Mouse (Mus musculus) embryonic stem cell, embryonic (primary cell): ENCODE results near the gene Ebf1.

Experiments
- CTCF ChIA-PET, 4 experiments: fragments of 300-600 bp in 2 of 4; fragments of 350-600 bp in 2 of 4; sonication (Branson Sonifier 250); formaldehyde crosslinking; loops; one replicate each; lab custom pipeline; 2022; ENCODE audit warnings: inconsistent platforms in 2 of 4; lab: Charles Lee
- POLR2A ChIA-PET, 4 experiments: fragments of 300-600 bp in 2 of 4; fragments of 350-600 bp in 2 of 4; sonication (Branson Sonifier 250); formaldehyde crosslinking; loops; one replicate each; lab custom pipeline; 2022; ENCODE audit warnings: antibody characterized with exemption in 4 of 4, inconsistent platforms in 1 of 4; lab: Charles Lee

The Ebf1 gene

DNA sequence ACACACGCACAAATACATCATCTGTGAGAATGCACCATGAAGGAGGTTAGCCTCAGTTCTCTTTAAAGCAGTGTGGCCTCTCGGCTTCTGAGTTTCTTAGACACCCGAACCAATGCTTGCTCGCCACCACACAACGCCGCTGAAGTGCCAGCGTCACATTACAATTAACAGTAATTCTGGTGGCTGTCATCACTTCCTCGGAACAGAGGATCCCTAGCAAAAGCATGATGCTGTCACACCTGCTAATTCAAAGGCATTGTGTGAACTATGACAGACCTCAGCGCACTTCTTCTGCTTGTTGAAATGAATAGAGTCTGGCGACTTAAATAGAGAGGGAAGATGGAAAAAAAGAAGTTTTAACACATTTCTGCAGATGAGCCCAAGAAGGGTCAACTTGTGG, 235.8 kb downstream of the Ebf1 start:
- ChIA-PET CTCF (no interaction called here), POLR2A (interaction anchor here in 1 of 4 experiments (1.1 kb wide), 1 partner anchor 10 kb away, joined by 3 read pairs; no protein-coding TSS in a partner anchor)

DNA sequence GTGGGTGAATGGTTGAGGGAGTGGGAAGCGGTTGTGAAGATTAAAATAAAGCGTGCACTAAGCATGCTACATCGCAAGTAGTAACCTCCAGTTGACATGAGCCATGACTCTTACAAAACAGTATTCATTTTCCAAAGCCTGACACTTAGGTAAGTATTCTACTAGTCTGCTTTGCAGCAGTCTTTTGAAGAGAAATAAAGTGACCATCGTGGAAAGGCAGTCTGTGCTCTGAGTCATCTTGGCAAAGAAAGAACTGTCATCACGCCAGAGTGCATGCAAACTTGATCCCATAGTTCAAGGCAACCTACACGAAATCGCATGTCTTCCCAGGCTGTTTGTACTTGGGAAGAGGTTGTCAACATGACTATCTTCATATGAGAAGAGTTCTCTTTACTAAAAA, 237.4 kb downstream of the Ebf1 start:
- ChIA-PET CTCF (no interaction called here), POLR2A (no interaction called here)

- CTCF ChIA-PET, result no interaction called here
- POLR2A ChIA-PET, result interaction anchor here in 1 of 4 experiments (0.8 to 1.1 kb wide), 3 partner anchors 10 to 31 kb away, joined by 3 read pairs; no protein-coding TSS in a partner anchor
These were observed 244.0 kb downstream of the Ebf1 start for GRCm38 (mm10) chr11:44861108-44861507.

DNA sequence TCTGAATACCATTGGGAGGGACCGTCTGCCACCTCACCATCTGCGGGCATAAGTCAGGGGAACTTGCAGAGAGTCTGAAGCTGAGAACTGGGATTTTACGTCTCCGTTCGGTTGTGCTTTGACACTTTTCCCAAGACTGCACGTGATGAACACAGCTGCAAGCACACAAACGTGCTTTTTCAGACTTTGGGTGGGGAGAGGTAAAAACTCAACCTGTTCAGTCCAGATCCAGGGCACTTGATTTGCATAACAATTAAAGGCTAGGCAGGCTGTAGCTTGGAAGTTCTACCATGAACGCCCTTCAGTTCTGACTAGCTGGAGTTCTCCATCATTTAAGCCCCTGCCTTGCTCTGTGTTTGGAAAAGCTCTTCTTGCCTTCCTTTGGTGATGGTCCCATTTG, 246.8 kb downstream of the Ebf1 start:
- ChIA-PET CTCF (interaction anchor here in 2 of 4 experiments (0.6 to 1.5 kb wide), 2 partner anchors 125 to 313 kb away, joined by 3 to 4 read pairs; no protein-coding TSS in a partner anchor), POLR2A (interaction anchor here in 3 of 4 experiments (0.5 to 3.1 kb wide), 24 partner anchors 12 to 426 kb away, joined by 3 to 15 read pairs (median 4); partner anchors contain the start of gene Ebf1 (in 1 of the 3))

DNA sequence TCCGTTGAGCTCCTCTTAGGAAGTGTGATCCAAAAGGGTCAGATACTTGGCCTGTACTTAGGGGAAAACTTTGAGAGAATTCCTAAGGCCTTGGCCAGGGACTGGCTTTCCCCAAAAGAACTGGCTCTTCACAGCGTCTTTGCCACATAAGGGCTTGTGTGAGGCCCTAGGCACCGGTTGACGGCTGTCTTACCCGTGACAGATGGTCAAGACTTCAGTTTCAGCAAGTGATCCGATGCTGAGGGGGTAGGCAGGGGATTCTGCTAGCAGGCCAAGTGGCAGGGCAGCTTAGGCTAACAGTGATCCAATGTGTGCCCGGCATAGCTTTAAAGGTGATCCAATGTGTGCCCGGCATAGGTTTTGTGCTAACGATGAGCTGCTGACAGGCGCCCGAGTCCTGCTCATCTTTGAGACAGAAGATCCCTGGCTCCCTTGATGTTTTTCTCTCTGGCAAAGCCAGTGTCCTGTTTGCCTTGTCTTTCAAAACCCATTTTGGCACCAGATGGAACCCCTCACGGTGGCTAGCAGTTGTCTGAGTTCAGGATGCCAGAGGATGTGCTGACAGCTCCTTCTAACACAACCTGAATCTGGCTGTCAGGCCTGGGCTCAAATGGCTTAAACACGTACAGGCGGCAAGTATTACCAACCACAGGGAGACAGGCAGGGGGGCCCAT, 249.5 kb downstream of the Ebf1 start:
- ChIA-PET POLR2A (interaction anchor here in 2 of 4 experiments (1.0 to 1.2 kb wide), 3 partner anchors 17 to 250 kb away, joined by 3 read pairs; partner anchors contain the start of gene Ebf1 (in 1 of the 2)), CTCF (interaction anchor here in 1 of 4 experiments (0.7 kb wide), 1 partner anchor 1667 kb away, joined by 3 read pairs; no protein-coding TSS in a partner anchor)

DNA sequence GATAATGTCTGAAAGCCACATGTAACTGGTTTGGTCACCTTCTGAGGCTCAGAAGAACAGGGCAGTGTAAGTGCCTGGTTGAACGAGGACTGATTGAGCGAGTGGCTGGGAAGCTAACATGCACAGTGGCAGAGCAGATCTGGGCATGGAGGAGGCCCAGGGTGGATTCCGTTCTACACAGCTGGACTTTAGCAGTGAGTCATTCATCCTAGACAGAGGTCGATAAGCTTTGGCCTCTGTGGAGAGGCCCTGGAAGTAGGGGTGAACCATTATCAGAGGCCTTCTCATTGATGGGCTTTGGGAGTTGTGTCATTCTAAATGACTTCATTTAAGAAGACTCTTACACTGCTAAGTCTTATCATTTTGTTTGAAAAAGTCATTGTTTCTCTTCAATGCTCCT, 250.3 kb downstream of the Ebf1 start:
- CTCF ChIA-PET, result interaction anchor here in 1 of 4 experiments (0.5 kb wide), 1 partner anchor 1279 kb away, joined by 3 read pairs; no protein-coding TSS in a partner anchor
- POLR2A ChIA-PET, result interaction anchor here in 1 of 4 experiments (1.2 kb wide), 1 partner anchor 21 kb away, joined by 3 read pairs; no protein-coding TSS in a partner anchor

- ChIA-PET POLR2A (interaction anchor here in 1 of 4 experiments (0.6 kb wide), 1 partner anchor 1430 kb away, joined by 3 read pairs; no protein-coding TSS in a partner anchor), CTCF (no interaction called here)
These were observed 256.8 kb downstream of the Ebf1 start for GRCm38 (mm10) chr11:44873876-44874275.

DNA sequence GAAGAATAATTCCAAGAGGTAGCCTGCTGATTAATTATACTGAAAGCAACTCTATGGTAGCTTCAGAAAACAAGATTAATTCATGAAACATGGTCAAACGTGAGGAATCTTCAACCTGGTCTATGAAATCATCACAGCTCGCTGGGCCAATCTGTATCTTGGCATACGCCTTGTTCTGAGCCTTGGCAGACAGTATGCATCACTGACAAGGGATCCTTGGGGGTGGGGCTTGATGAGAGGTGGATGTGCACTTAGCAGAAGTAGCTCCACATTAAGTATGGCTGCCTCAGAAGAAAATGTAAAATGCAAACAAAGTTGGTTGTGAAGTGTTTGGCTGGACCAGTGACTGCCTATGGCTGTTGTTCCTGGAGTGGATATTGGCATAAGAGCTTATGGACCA, 258.1 kb downstream of the Ebf1 start:
- CTCF ChIA-PET, result no interaction called here
- POLR2A ChIA-PET, result interaction anchor here in 1 of 4 experiments (0.6 kb wide), 1 partner anchor 166 kb away, joined by 6 read pairs; no protein-coding TSS in a partner anchor

GRCm38 (mm10) chr11:44881056-44881683, 264.1 kb downstream of the Ebf1 start:
- ChIA-PET POLR2A (no interaction called here), CTCF (no interaction called here)

- ChIA-PET POLR2A (interaction anchor here in 1 of 4 experiments (0.6 kb wide), 1 partner anchor 41 kb away, joined by 4 read pairs; no protein-coding TSS in a partner anchor), CTCF (interaction anchor here in 1 of 4 experiments (0.7 kb wide), 1 partner anchor 13 kb away, joined by 4 read pairs; no protein-coding TSS in a partner anchor)
These were observed 265.4 kb downstream of the Ebf1 start for GRCm38 (mm10) chr11:44882476-44882970.

DNA sequence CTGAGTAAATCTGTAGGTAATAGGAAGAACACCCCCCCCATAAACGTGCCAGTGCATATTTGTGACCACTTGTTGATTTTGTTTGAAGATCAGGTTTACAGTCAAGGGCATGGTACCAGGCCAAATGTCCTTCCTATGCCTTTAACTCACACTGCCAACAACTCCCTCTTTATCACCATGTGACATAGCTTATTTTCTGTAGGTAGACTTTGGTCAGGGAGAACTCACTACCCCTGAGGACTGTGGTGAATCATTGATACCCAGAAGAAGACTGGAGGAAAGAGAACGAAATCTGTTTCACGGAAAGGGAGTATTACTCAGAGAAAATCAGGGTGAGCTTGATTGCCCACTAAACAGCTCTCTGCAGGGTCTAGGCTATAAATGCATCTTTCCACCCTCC, 267.2 kb downstream of the Ebf1 start:
- ChIA-PET CTCF (no interaction called here), POLR2A (interaction anchor here in 1 of 4 experiments (1.1 kb wide), 1 partner anchor 18 kb away, joined by 3 read pairs; no protein-coding TSS in a partner anchor)

- ChIA-PET POLR2A (no interaction called here), CTCF (no interaction called here)
These were observed 269.8 kb downstream of the Ebf1 start for GRCm38 (mm10) chr11:44886897-44887296.

- ChIA-PET POLR2A (no interaction called here), CTCF (no interaction called here)
These were observed 270.6 kb downstream of the Ebf1 start for GRCm38 (mm10) chr11:44887691-44888090.

DNA sequence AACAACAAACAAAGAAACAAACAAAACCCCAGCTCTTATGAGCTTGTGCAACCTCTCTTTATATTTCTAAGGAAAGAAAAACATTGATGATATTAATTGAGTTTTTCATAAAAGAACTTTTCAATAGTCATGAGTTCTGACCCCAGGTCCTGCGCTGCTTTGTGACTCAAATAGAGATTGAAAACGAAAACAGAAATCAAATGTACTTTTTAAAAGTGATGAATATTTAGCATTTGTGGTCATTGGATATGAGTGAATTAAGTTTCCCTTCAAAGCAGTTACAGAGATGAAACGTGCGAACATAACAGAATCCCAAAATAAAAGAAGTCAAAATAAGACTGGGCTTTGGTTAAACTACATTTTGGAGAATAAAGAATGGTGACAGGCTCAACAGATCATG, 271.3 kb downstream of the Ebf1 start:
- ChIA-PET POLR2A (no interaction called here), CTCF (no interaction called here)

DNA sequence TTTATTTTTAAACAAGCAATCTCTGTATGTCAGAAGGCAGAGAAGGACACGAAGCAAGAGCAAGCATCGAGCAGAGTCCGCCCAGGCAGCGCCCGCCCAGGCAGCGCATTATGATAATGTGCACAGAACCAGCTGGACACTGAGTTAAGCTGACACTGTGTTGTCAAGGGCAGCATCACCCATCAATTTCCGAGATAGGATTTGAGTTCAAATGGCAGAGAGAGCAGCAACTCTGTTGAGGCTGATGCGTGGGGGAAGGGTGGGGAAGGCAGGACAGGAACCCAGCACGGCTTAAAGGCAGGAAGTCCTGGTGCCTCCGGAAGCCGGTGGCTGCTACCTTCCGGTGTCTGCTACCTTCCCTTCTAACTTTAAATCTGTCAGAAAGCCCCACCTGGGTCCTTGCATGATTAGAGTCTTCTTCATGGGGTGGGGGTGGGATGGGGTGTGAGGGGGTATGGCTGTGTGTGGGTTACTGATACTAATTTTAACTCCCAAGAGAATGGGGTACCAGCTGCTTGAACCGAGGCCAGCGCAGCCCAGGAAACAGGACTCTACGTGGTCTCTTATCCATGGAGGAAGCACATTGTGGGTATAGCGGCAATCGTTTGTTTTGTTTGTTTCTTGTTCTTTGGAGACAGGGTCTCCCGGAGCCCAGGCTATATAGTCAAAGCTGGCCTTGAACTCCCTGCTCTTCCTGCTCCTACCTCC, 275.9 kb downstream of the Ebf1 start:
- CTCF ChIA-PET, result no interaction called here
- POLR2A ChIA-PET, result interaction anchor here in 1 of 4 experiments (0.5 to 1.4 kb wide), 5 partner anchors 11 to 251 kb away, joined by 3 to 5 read pairs (median 3); no protein-coding TSS in a partner anchor

DNA sequence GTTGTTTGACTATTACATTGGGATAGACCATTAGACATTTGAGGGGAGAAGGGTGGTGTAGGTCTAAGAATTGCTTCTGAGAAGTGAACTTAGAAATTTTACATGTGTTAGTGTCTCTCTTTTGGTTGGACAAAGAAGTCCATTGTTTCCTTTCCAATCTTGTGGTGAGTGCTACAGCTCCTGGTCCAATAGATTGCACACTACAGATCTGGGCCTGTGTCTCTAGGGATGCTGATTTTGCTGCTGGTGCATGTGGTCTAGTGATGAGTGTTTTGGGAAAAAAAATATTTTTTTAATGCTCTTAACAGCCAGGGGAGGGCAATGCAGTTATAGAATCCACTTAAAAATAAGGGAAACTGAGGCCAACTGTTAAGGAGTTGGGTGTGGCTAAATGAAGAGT, 276.9 kb downstream of the Ebf1 start:
- CTCF ChIA-PET, result no interaction called here

DNA sequence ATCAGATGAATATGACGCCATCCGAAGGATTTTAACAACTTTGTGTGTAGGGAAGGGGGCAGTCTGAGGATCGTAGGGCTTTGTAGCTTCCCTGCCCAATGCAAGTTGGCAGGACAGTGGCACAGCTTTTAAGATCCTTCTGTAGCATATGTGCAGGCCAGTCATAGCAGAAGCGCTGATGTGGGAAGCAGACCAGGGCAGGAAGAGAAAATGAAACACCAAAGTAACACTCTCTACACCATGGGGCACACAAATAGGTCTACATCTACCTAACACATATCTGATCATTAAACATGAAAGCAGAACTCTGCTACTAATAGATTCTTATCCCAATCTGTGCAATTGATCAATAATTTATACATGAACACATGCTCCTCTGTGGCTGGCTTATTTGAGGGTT, 277.7 kb downstream of the Ebf1 start:
- ChIA-PET CTCF (no interaction called here), POLR2A (interaction anchor here in 1 of 4 experiments (0.6 kb wide), 1 partner anchor 353 kb away, joined by 3 read pairs; no protein-coding TSS in a partner anchor)

More for the DNA sequence above, 276.9 kb downstream of the Ebf1 start:
- POLR2A ChIA-PET, result interaction anchor here in 1 of 4 experiments (1.2 kb wide), 1 partner anchor 10 kb away, joined by 4 read pairs; no protein-coding TSS in a partner anchor

GRCm38 (mm10) chr11:44895893-44896292, 278.8 kb downstream of the Ebf1 start:
- ChIA-PET CTCF (no interaction called here), POLR2A (no interaction called here)
